Comparison of ENCODE assay signal across 30 mouse cellular contexts in genomic region chr17:84895526-84895925, GRCm38 (mm10).
"Had no signal": no experiment of that assay in that cellular context is flagged by ENCODE, and none has a peak within 500 bp of the region (broad histone marks: within the 10 kb centered on the region; RNA-seq: fewer than 3 reads in every experiment).

No protein-coding gene starts in this region.

- H3K4me2 ChIP-seq: limb, embryonic 12.5 days; limb, embryonic 13.5 days; limb, embryonic 15.5 days; liver, embryonic 11.5 days; liver, embryonic 13.5 days; liver, embryonic 15.5 days; lung, embryonic 14.5 days; lung, embryonic 15.5 days; midbrain, embryonic 11.5 days; midbrain, embryonic 12.5 days; midbrain, embryonic 13.5 days; midbrain, embryonic 15.5 days; neural tube, embryonic 12.5 days had no signal

- H3K4me3 ChIP-seq: left cerebral cortex, adult 2 months; limb, embryonic 10.5 days; limb, embryonic 12.5 days; limb, embryonic 13.5 days; limb, embryonic 15.5 days; liver, embryonic 13.5 days; liver, embryonic 15.5 days; lung, embryonic 15.5 days; megakaryocyte, embryonic 14.5 days; midbrain, embryonic 10.5 days; midbrain, embryonic 12.5 days; midbrain, embryonic 13.5 days; midbrain, embryonic 15.5 days; myocyte; neural tube, embryonic 12.5 days had no signal

- H3K27me3 ChIP-seq: limb, embryonic 12.5 days; limb, embryonic 13.5 days; limb, embryonic 15.5 days; liver, embryonic 13.5 days; liver, embryonic 15.5 days; lung, embryonic 15.5 days; midbrain, embryonic 12.5 days; midbrain, embryonic 13.5 days; midbrain, embryonic 15.5 days; neural tube, embryonic 12.5 days had no signal

- H3K27ac ChIP-seq: left cerebral cortex, adult 2 months; limb, embryonic 10.5 days; limb, embryonic 12.5 days; limb, embryonic 13.5 days; limb, embryonic 15.5 days; liver, embryonic 13.5 days; liver, embryonic 14.5 days; lung, embryonic 15.5 days; macrophage; midbrain, embryonic 10.5 days; midbrain, embryonic 12.5 days; midbrain, embryonic 13.5 days; midbrain, embryonic 15.5 days; neural tube, embryonic 12.5 days had no signal

- H3K9me3 ChIP-seq: limb, embryonic 10.5 days; limb, embryonic 12.5 days; limb, embryonic 13.5 days; limb, embryonic 15.5 days; lung, embryonic 15.5 days; midbrain, embryonic 10.5 days; midbrain, embryonic 12.5 days; midbrain, embryonic 13.5 days; midbrain, embryonic 15.5 days; neural tube, embryonic 12.5 days had no signal

- H3K36me3 ChIP-seq: limb, embryonic 10.5 days; limb, embryonic 12.5 days; limb, embryonic 13.5 days; limb, embryonic 15.5 days; liver, embryonic 15.5 days; lung, embryonic 15.5 days; midbrain, embryonic 10.5 days; midbrain, embryonic 12.5 days; midbrain, embryonic 13.5 days; midbrain, embryonic 15.5 days; neural tube, embryonic 12.5 days had no signal

- DNase-seq: left cerebral cortex, postnatal 4 days; liver, embryonic 13.5 days; lung, adult 18-20 months; lung, adult 2 months; lung, embryonic 14.5 days; lung, postnatal 10 days; lung, postnatal 14 days; lung, postnatal 36 days; lung, postnatal 4 days; midbrain, embryonic 14.5 days had no signal

- H3K4me1 ChIP-seq: limb, embryonic 10.5 days; limb, embryonic 12.5 days; limb, embryonic 13.5 days; limb, embryonic 15.5 days; lung, embryonic 15.5 days; midbrain, embryonic 10.5 days; midbrain, embryonic 12.5 days; midbrain, embryonic 13.5 days; neural tube, embryonic 12.5 days had no signal

- ATAC-seq: lung, postnatal 0 days; midbrain, embryonic 13.5 days; midbrain, embryonic 15.5 days; midbrain, embryonic 16.5 days had no signal

- H3K9ac ChIP-seq: limb, embryonic 12.5 days; limb, embryonic 13.5 days; limb, embryonic 15.5 days; liver, embryonic 13.5 days; liver, embryonic 14.5 days; liver, embryonic 15.5 days; lung, embryonic 14.5 days; lung, embryonic 15.5 days; midbrain, embryonic 12.5 days; midbrain, embryonic 13.5 days; midbrain, embryonic 15.5 days; neural tube, embryonic 12.5 days had no signal
